ENCODE assay signal across 12 mouse cellular contexts in genomic region chr9:46702053-46702900, GRCm38 (mm10).
DNase-seq lines count a peak whose midpoint lies in the region; ATAC-seq and TF ChIP-seq lines count a peak whose summit lies in the region.
"Had no signal": no experiment of that assay in that cellular context is flagged by ENCODE, and none has a peak within 500 bp of the region (broad histone marks: within the 10 kb centered on the region; RNA-seq: fewer than 3 reads in every experiment).

No protein-coding gene starts in this region.

- peak overlapping the region; percentile 78 for H3K27ac ChIP-seq in layer of hippocampus, adult 2 months
- H3K27ac ChIP-seq in forebrain, embryonic 11.5 days (ENCODE audit: low read depth, low read length), result peak overlapping the region; percentile 55; the same call in 1 of the 2 replicates
- H3K27ac ChIP-seq in hindbrain, postnatal 0 days, result peak overlapping the region; percentile 5; the same call in 1 of the 2 replicates
- H3K27ac ChIP-seq: embryonic facial prominence, embryonic 12.5 days had no signal

- peaks cover 13% of the 10 kb centered on the region for H3K4me1 ChIP-seq in forebrain, embryonic 11.5 days (replicated peaks; ENCODE audit: control insufficient read depth, insufficient read depth, low read length)
- 0 out of 2 replicates have a peak, but pooled peaks cover 6% of the 10 kb centered on the region for H3K4me1 ChIP-seq in hindbrain, postnatal 0 days (ENCODE audit: insufficient read depth, low read length)
- H3K4me1 ChIP-seq: embryonic facial prominence, embryonic 12.5 days had no signal

- no peaks in the 10 kb centered on the region for H3K27me3 ChIP-seq in forebrain, embryonic 11.5 days (ENCODE audit: control insufficient read depth, insufficient read depth, low read length)
- H3K27me3 ChIP-seq in hindbrain, postnatal 0 days (ENCODE audit: insufficient read depth, low read length), result no peaks in the 10 kb centered on the region

- TF ChIP-seq CTCF in layer of hippocampus, adult 2 months (conservative IDR thresholded peaks at IDR 0.05), result no peak
- TF ChIP-seq CTCF in hindbrain, postnatal 0 days (IDR thresholded peaks at IDR 0.05; ENCODE audit: low read depth), result no peak

- 0 out of 2 replicates have a peak, but pooled peaks have one; percentile 27 for ATAC-seq in forebrain, embryonic 11.5 days (replicated peaks; ENCODE audit: low FRiP score)
- peak; percentile 58 for ATAC-seq in hindbrain, postnatal 0 days

- no peaks in the 10 kb centered on the region for H3K36me3 ChIP-seq in forebrain, embryonic 11.5 days (ENCODE audit: control insufficient read depth, insufficient read depth, low read length)
- no peaks in the 10 kb centered on the region for H3K36me3 ChIP-seq in hindbrain, postnatal 0 days (ENCODE audit: insufficient read depth, low read length)
- H3K36me3 ChIP-seq: embryonic facial prominence, embryonic 12.5 days had no signal

- H3K4me2 ChIP-seq in forebrain, embryonic 11.5 days (ENCODE audit: low read depth, low read length, severe bottlenecking), result peak overlapping the region; percentile 26
- peak overlapping the region; percentile 8; the same call in 1 of the 2 replicates for H3K4me2 ChIP-seq in hindbrain, postnatal 0 days (ENCODE audit: low read depth, low read length)
- H3K4me2 ChIP-seq: embryonic facial prominence, embryonic 12.5 days had no signal

- no peaks in the 10 kb centered on the region for H3K9me3 ChIP-seq in forebrain, embryonic 11.5 days (ENCODE audit: control insufficient read depth, low read length)
- H3K9me3 ChIP-seq in hindbrain, postnatal 0 days (ENCODE audit: low read length), result no peaks in the 10 kb centered on the region
- H3K9me3 ChIP-seq: embryonic facial prominence, embryonic 12.5 days had no signal

- DNase-seq in layer of hippocampus, adult 2 months (ENCODE audit: low spot score in 2 of 2), result no peak
- DNase-seq in layer of hippocampus, adult 9-10 months (ENCODE audit: low spot score), result no peak
- DNase-seq in forebrain, embryonic 11.5 days (ENCODE audit: low spot score), result no peak
- DNase-seq in hindbrain, postnatal 0 days (ENCODE audit: low spot score), result peak; percentile 32
- peak; percentile 64 for DNase-seq in retina, embryonic 14.5 days (ENCODE audit: low spot score)
- DNase-seq in ovary, adult 18-20 months (ENCODE audit: low spot score), result no peak
- DNase-seq in heart, adult 8-10 months (ENCODE audit: low spot score), result no peak
- DNase-seq in ovary, postnatal 10 days (ENCODE audit: low spot score), result no peak
- DNase-seq: gastrocnemius, postnatal 10 days; kidney, adult 11 months; lung, postnatal 4 days had no signal

- 0 out of 2 replicates have a peak overlapping the region, but pooled peaks have one; percentile 17 for H3K9ac ChIP-seq in forebrain, embryonic 11.5 days (ENCODE audit: low read length)
- H3K9ac ChIP-seq in hindbrain, postnatal 0 days (replicated peaks; ENCODE audit: low read length), result peak overlapping the region; percentile 15; the same call in 1 of the 2 replicates
- H3K9ac ChIP-seq: embryonic facial prominence, embryonic 12.5 days had no signal

- WGBS in forebrain, embryonic 11.5 days, result 14% methylated on average over 16 of the region's 16 CpGs
- WGBS in hindbrain, postnatal 0 days, result 11% methylated on average over 16 of the region's 16 CpGs

- no peak overlapping the region for H3K4me3 ChIP-seq in layer of hippocampus, adult 2 months
- H3K4me3 ChIP-seq in forebrain, embryonic 11.5 days (ENCODE audit: low read depth, low read length), result no peak overlapping the region
- no peak overlapping the region for H3K4me3 ChIP-seq in hindbrain, postnatal 0 days (ENCODE audit: low read length)
- H3K4me3 ChIP-seq: embryonic facial prominence, embryonic 12.5 days had no signal

Comparison
In these comparisons a context has a peak if more than half of its experiments do, and no peak if none do; other contexts are left out.
1. DNase-seq: peak in hindbrain, postnatal 0 days (single experiment) and retina, embryonic 14.5 days (single experiment); none in layer of hippocampus, adult 2 months (0 of 2), layer of hippocampus, adult 9-10 months (single experiment), forebrain, embryonic 11.5 days (single experiment), ovary, adult 18-20 months (single experiment), heart, adult 8-10 months (single experiment) and ovary, postnatal 10 days (single experiment).
2. H3K27ac ChIP-seq: peak in every context shown above with its lines; median percentile 78 in layer of hippocampus, adult 2 months; 55 in forebrain, embryonic 11.5 days; 5 in hindbrain, postnatal 0 days.